In the genomic region with DNA sequence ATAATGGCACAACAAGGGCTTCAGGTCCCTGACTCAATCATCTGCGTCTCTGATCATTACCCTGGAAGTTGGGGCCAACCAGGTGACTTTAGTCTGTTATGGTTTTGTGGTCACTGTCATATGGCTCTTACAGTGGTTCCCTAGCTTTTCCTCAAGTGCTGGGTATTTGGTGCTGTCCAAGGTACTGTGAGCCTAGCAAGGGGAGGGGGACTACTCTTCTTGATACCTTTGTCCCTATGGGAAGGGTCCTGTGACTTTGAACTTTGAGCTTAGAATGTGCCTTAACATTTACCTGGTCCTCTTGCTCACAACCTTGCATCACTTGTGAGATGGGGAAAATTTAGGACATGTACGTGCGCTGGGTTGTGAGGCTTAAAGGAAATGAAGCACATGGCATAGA, we compare ENCODE assay signal across 19 mouse cellular contexts. TPM values are rescaled to one million over a fixed set of nuclear protein-coding genes. Genes with fewer than 3 reads are reported as not detected.
"Had no signal": no experiment of that assay in that cellular context is flagged by ENCODE, and none has a peak within 500 bp of the region (broad histone marks: within the 10 kb centered on the region; RNA-seq: fewer than 3 reads in every experiment).

No protein-coding gene starts in this region.

- H3K27me3 ChIP-seq: kidney, embryonic 15.5 days; liver, embryonic 13.5 days; midbrain, embryonic 12.5 days; midbrain, embryonic 15.5 days; neural tube, embryonic 12.5 days had no signal

- ATAC-seq: lung, postnatal 0 days; midbrain, embryonic 15.5 days had no signal

- H3K4me1 ChIP-seq: kidney, embryonic 15.5 days; liver, embryonic 13.5 days; midbrain, embryonic 12.5 days; midbrain, embryonic 15.5 days; neural tube, embryonic 12.5 days; neural tube, embryonic 15.5 days had no signal

- H3K9me3 ChIP-seq: kidney, embryonic 15.5 days; liver, embryonic 13.5 days; midbrain, embryonic 12.5 days; midbrain, embryonic 15.5 days; neural tube, embryonic 12.5 days; neural tube, embryonic 15.5 days had no signal

- H3K27ac ChIP-seq: kidney, embryonic 15.5 days; liver, embryonic 13.5 days; midbrain, embryonic 12.5 days; midbrain, embryonic 15.5 days; neural tube, embryonic 12.5 days; neural tube, embryonic 15.5 days; stomach, postnatal 0 days had no signal

- H3K36me3 ChIP-seq: kidney, embryonic 15.5 days; liver, embryonic 13.5 days; midbrain, embryonic 12.5 days; midbrain, embryonic 15.5 days; neural tube, embryonic 12.5 days; neural tube, embryonic 15.5 days had no signal

- H3K4me2 ChIP-seq: kidney, embryonic 15.5 days; liver, embryonic 13.5 days; midbrain, embryonic 12.5 days; midbrain, embryonic 15.5 days; neural tube, embryonic 12.5 days; neural tube, embryonic 15.5 days had no signal

- H3K9ac ChIP-seq: kidney, embryonic 15.5 days; liver, embryonic 13.5 days; midbrain, embryonic 12.5 days; midbrain, embryonic 15.5 days; neural tube, embryonic 12.5 days; neural tube, embryonic 15.5 days had no signal

- H3K4me3 ChIP-seq: kidney, embryonic 15.5 days; liver, embryonic 13.5 days; midbrain, embryonic 12.5 days; midbrain, embryonic 15.5 days; neural tube, embryonic 12.5 days; neural tube, embryonic 15.5 days had no signal

- DNase-seq: kidney, postnatal 10 days; left cerebral cortex, postnatal 4 days; liver, embryonic 13.5 days; lung, adult 2 months; right cerebral cortex, adult 18-20 months; right cerebral cortex, postnatal 14 days; right cerebral cortex, postnatal 4 days; thymus, adult 2 months; thymus, postnatal 14 days; thymus, postnatal 4 days had no signal

RNA-seq across cellular contexts. Expression of a gene that starts 13.3 kb away (rescaled TPM):
- polyA plus RNA-seq: limb, embryonic 14.5 days; liver, adult 2 months; lung, adult 2 months; lung, postnatal 0 days had no signal
